ENCODE assay signal across 9 mouse cellular contexts in genomic region chr1:131754916-131755315, GRCm38 (mm10). TPM values are rescaled to one million over a fixed set of nuclear protein-coding genes. Genes with fewer than 3 reads are reported as not detected.
DNase-seq lines count a peak whose midpoint lies in the region; ATAC-seq and TF ChIP-seq lines count a peak whose summit lies in the region.
"Had no signal": no experiment of that assay in that cellular context is flagged by ENCODE, and none has a peak within 500 bp of the region (broad histone marks: within the 10 kb centered on the region; RNA-seq: fewer than 3 reads in every experiment).

No protein-coding gene starts in this region.

- H3K9me3 ChIP-seq in stomach, embryonic 15.5 days = no peaks in the 10 kb centered on the region
- no peaks in the 10 kb centered on the region for H3K9me3 ChIP-seq in stomach, postnatal 0 days (ENCODE audit: control insufficient read depth, low read length)

- H3K4me1 ChIP-seq in stomach, embryonic 15.5 days = peaks cover 12% of the 10 kb centered on the region; the same call in 1 of the 2 replicates
- H3K4me1 ChIP-seq in stomach, postnatal 0 days (replicated peaks; ENCODE audit: control insufficient read depth, insufficient read depth) = no peaks in the 10 kb centered on the region

- H3K36me3 ChIP-seq in stomach, embryonic 15.5 days = no peaks in the 10 kb centered on the region
- H3K36me3 ChIP-seq in stomach, postnatal 0 days (ENCODE audit: control insufficient read depth, insufficient read depth, low read length) = no peaks in the 10 kb centered on the region

- no peak for TF ChIP-seq CTCF in stomach, postnatal 0 days (IDR thresholded peaks at IDR 0.05; ENCODE audit: low read depth)

- WGBS in stomach, embryonic 15.5 days = 90% methylated on average over 4 of the region's 4 CpGs
- 84% methylated on average over 4 of the region's 4 CpGs for WGBS in stomach, postnatal 0 days

- no peak overlapping the region for H3K4me3 ChIP-seq in stomach, embryonic 15.5 days (replicated peaks)
- no peak overlapping the region for H3K4me3 ChIP-seq in stomach, postnatal 0 days (ENCODE audit: low read depth, low read length)

- H3K27ac ChIP-seq in stomach, embryonic 15.5 days = 0 out of 2 replicates have a peak overlapping the region, but pooled peaks have one; percentile 7
- no peak overlapping the region for H3K27ac ChIP-seq in stomach, postnatal 0 days (replicated peaks)
- H3K27ac ChIP-seq: macrophage had no signal

- H3K9ac ChIP-seq in stomach, embryonic 15.5 days = no peak overlapping the region
- no peak overlapping the region for H3K9ac ChIP-seq in stomach, postnatal 0 days (ENCODE audit: low read length)

- TF ChIP-seq EP300 in stomach, postnatal 0 days (optimal IDR thresholded peaks at IDR 0.05) = no peak

- H3K4me2 ChIP-seq in stomach, embryonic 15.5 days = no peak overlapping the region
- H3K4me2 ChIP-seq in stomach, postnatal 0 days (replicated peaks; ENCODE audit: low read depth) = no peak overlapping the region

- ATAC-seq in stomach, embryonic 15.5 days (ENCODE audit: insufficient read depth, low FRiP score, low read depth) = no peak
- ATAC-seq in stomach, postnatal 0 days (ENCODE audit: low FRiP score, low TSS enrichment) = no peak
- ATAC-seq in erythroid progenitor cell, adult 5-6 weeks (replicated peaks; ENCODE audit: low FRiP score, poor library complexity, severe bottlenecking) = no peak

- H3K27me3 ChIP-seq in stomach, embryonic 15.5 days (replicated peaks) = no peaks in the 10 kb centered on the region
- H3K27me3 ChIP-seq in stomach, postnatal 0 days (ENCODE audit: control insufficient read depth, insufficient read depth, low read length) = no peaks in the 10 kb centered on the region

- DNase-seq in stomach, postnatal 0 days (ENCODE audit: low spot score) = no peak
- DNase-seq in gastrocnemius, postnatal 25 days = peak; percentile 74
- DNase-seq in left cerebral cortex, adult 9 months (ENCODE audit: low spot score in 2 of 2) = peak; percentile 40 to 77
- DNase-seq in right cerebral cortex, postnatal 36 days (ENCODE audit: low spot score in 2 of 2) = peak; percentile 60 to 63
- DNase-seq in thymus, postnatal 14 days = no peak
- no peak for DNase-seq in spleen, adult 18-20 months

RNA-seq across cellular contexts. Expression of gene Slc26a9, which starts 11.1 kb away (rescaled TPM):
- 5.1 and 7.6 TPM in 2 replicates for polyA plus RNA-seq in stomach, embryonic 15.5 days (2015; fragmentation: Nextera tagmentation; extraction: Ambion mirVana)
- 15.4 and 17.6 TPM in 2 replicates for polyA plus RNA-seq in stomach, postnatal 0 days (2015; fragmentation: Nextera tagmentation; extraction: Ambion mirVana)
- total RNA-seq in gastrocnemius, postnatal 25 days (2021) = not detected
- total RNA-seq in erythroid progenitor cell, adult 5-6 weeks (2015; ENCODE audit: low replicate concordance) = not detected in 2 replicates
- total RNA-seq in erythroid progenitor cell, adult 5-6 weeks (2017; ENCODE audit: low replicate concordance) = not detected in 2 replicates
- polyA plus RNA-seq: macrophage had no signal

RNA-seq across cellular contexts. Expression of gene Pm20d1, which starts 42.3 kb away (rescaled TPM):
- 2.6 and 3.5 TPM in 2 replicates for polyA plus RNA-seq in stomach, embryonic 15.5 days (2015; fragmentation: Nextera tagmentation; extraction: Ambion mirVana)
- 1.1 and 1.4 TPM in 2 replicates for polyA plus RNA-seq in stomach, postnatal 0 days (2015; fragmentation: Nextera tagmentation; extraction: Ambion mirVana)
- 1 to 10 TPM in 1 of 2 experiments, under 1 TPM in 1; 0.82 to 1.3 TPM for total RNA-seq in gastrocnemius, postnatal 25 days (2021)
- not detected in 2 replicates for total RNA-seq in erythroid progenitor cell, adult 5-6 weeks (2015; ENCODE audit: low replicate concordance)
- not detected in 2 replicates for total RNA-seq in erythroid progenitor cell, adult 5-6 weeks (2017; ENCODE audit: low replicate concordance)
- polyA plus RNA-seq: macrophage had no signal

Comparison
In these comparisons a context has a peak if more than half of its experiments do, and no peak if none do; other contexts are left out.
1. DNase-seq: peak in gastrocnemius, postnatal 25 days (single experiment), left cerebral cortex, adult 9 months (2 of 2) and right cerebral cortex, postnatal 36 days (2 of 2); none in stomach, postnatal 0 days (single experiment), thymus, postnatal 14 days (single experiment) and spleen, adult 18-20 months (0 of 2).